Mouse (Mus musculus): ENCODE data around the gene Rab37. TPM values are rescaled to one million over a fixed set of nuclear protein-coding genes. Genes with fewer than 3 reads are reported as not detected.

Gene Rab37
- polyA plus RNA-seq, 1 experiment from 2014 or later: 1.7 TPM

- TF ChIP-seq CTCF (IDR thresholded peaks at IDR 0.05; ENCODE audit: low read depth) (peak; percentile 96), EP300 (optimal IDR thresholded peaks at IDR 0.05) (no peak)
- ATAC-seq (ENCODE audit: low FRiP score, low TSS enrichment) (no peak), DNase-seq (ENCODE audit: low spot score) (peak; percentile 89)
- Histone ChIP-seq H3K27me3 (ENCODE audit: control insufficient read depth, insufficient read depth, low read length) (no peaks in the 10 kb centered on the region), H3K9me3 (ENCODE audit: control insufficient read depth, low read length) (no peaks in the 10 kb centered on the region), H3K4me2 (replicated peaks; ENCODE audit: low read depth) (no peak overlapping the region), H3K4me1 (replicated peaks; ENCODE audit: control insufficient read depth, insufficient read depth) (peaks cover 2% of the 10 kb centered on the region; the same call in 1 of the 2 replicates), H3K4me3 (ENCODE audit: low read depth, low read length) (no peak overlapping the region), H3K27ac (replicated peaks) (no peak overlapping the region), H3K36me3 (ENCODE audit: control insufficient read depth, insufficient read depth, low read length) (no peaks in the 10 kb centered on the region), H3K9ac (ENCODE audit: low read length) (no peak overlapping the region)
- 18% methylated on average over 12 of the region's 12 CpGs for WGBS
Observed at GRCm38 (mm10) chr11:115181913-115182638, 90.8 kb downstream of the Rab37 start.

DNA sequence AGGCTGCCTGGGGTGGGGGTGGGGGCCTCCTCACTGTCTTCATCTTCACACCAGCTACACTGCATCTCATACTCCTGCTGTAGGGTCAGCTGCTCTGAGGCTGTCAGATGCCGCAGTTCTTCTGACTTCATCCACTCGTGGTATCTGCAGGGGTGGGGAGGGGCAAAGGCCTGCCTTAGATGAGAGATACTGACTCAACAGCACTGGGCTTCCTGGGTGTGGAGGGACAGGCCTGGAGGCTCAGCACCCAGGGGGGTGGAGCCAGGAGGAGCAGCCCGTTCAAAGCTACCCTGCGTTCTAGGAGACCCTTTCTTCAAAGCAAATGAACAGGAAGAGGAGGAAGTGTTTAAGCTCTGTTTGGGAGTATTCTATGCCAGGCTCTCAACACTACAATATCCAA is 93.7 kb downstream of the Rab37 start:
- DNase-seq (ENCODE audit: low spot score) (no peak), ATAC-seq (ENCODE audit: low FRiP score, low TSS enrichment) (no peak)
- Histone ChIP-seq H3K4me3 (ENCODE audit: low read depth, low read length) (no peak overlapping the region), H3K4me1 (replicated peaks; ENCODE audit: control insufficient read depth, insufficient read depth) (peaks cover 3% of the 10 kb centered on the region; the same call in 1 of the 2 replicates), H3K27me3 (ENCODE audit: control insufficient read depth, insufficient read depth, low read length) (no peaks in the 10 kb centered on the region), H3K36me3 (ENCODE audit: control insufficient read depth, insufficient read depth, low read length) (no peaks in the 10 kb centered on the region), H3K4me2 (replicated peaks; ENCODE audit: low read depth) (no peak overlapping the region), H3K9ac (ENCODE audit: low read length) (no peak overlapping the region), H3K9me3 (ENCODE audit: control insufficient read depth, low read length) (no peaks in the 10 kb centered on the region), H3K27ac (replicated peaks) (no peak overlapping the region)
- WGBS: 33% methylated on average over 4 of the region's 4 CpGs
- TF ChIP-seq EP300 (optimal IDR thresholded peaks at IDR 0.05) (no peak), CTCF (IDR thresholded peaks at IDR 0.05; ENCODE audit: low read depth) (no peak)

- Histone ChIP-seq H3K4me1 (replicated peaks; ENCODE audit: control insufficient read depth, insufficient read depth) (peaks cover 3% of the 10 kb centered on the region; the same call in 1 of the 2 replicates), H3K27me3 (ENCODE audit: control insufficient read depth, insufficient read depth, low read length) (no peaks in the 10 kb centered on the region), H3K27ac (replicated peaks) (peak within 1 kb of the TSS; percentile 86), H3K9me3 (ENCODE audit: control insufficient read depth, low read length) (no peaks in the 10 kb centered on the region), H3K36me3 (ENCODE audit: control insufficient read depth, insufficient read depth, low read length) (no peaks in the 10 kb centered on the region), H3K9ac (ENCODE audit: low read length) (peak within 1 kb of the TSS; percentile 75), H3K4me3 (ENCODE audit: low read depth, low read length) (peak within 1 kb of the TSS; percentile 65), H3K4me2 (replicated peaks; ENCODE audit: low read depth) (peak within 1 kb of the TSS; percentile 93)
- under 1% methylated on average over 39 of the region's 39 CpGs for WGBS
- ATAC-seq (ENCODE audit: low FRiP score, low TSS enrichment): peak; percentile 90
- DNase-seq (ENCODE audit: low spot score): peak; percentile 99
- TF ChIP-seq CTCF (IDR thresholded peaks at IDR 0.05; ENCODE audit: low read depth) (peak; percentile 58), EP300 (optimal IDR thresholded peaks at IDR 0.05) (no peak)
Observed at GRCm38 (mm10) chr11:115187224-115187639, 96.0 kb downstream of the Rab37 start, which contains the start of gene Tmem104. Gene Tmem104, plus strand, starts transcription at chr11:115187487.

GRCm38 (mm10) chr11:115187693-115188092 is 96.5 kb downstream of the Rab37 start, which contains the start of gene Nat9:
Gene Nat9, minus strand, starts transcription at chr11:115187859.
- Histone ChIP-seq H3K36me3 (ENCODE audit: control insufficient read depth, insufficient read depth, low read length) (no peaks in the 10 kb centered on the region), H3K9ac (ENCODE audit: low read length) (peak within 1 kb of the TSS; percentile 75), H3K9me3 (ENCODE audit: control insufficient read depth, low read length) (no peaks in the 10 kb centered on the region), H3K4me1 (replicated peaks; ENCODE audit: control insufficient read depth, insufficient read depth) (peaks cover 3% of the 10 kb centered on the region; the same call in 1 of the 2 replicates), H3K27me3 (ENCODE audit: control insufficient read depth, insufficient read depth, low read length) (no peaks in the 10 kb centered on the region), H3K4me2 (replicated peaks; ENCODE audit: low read depth) (peak within 1 kb of the TSS; percentile 93), H3K27ac (replicated peaks) (peak within 1 kb of the TSS; percentile 86), H3K4me3 (ENCODE audit: low read depth, low read length) (peak within 1 kb of the TSS; percentile 65)
- TF ChIP-seq CTCF (IDR thresholded peaks at IDR 0.05; ENCODE audit: low read depth) (no peak), EP300 (optimal IDR thresholded peaks at IDR 0.05) (no peak)
- ATAC-seq (ENCODE audit: low FRiP score, low TSS enrichment) (no peak; the same call in 1 of the 2 replicates), DNase-seq (ENCODE audit: low spot score) (no peak)
- 9% methylated on average over 12 of the region's 12 CpGs for WGBS

DNA sequence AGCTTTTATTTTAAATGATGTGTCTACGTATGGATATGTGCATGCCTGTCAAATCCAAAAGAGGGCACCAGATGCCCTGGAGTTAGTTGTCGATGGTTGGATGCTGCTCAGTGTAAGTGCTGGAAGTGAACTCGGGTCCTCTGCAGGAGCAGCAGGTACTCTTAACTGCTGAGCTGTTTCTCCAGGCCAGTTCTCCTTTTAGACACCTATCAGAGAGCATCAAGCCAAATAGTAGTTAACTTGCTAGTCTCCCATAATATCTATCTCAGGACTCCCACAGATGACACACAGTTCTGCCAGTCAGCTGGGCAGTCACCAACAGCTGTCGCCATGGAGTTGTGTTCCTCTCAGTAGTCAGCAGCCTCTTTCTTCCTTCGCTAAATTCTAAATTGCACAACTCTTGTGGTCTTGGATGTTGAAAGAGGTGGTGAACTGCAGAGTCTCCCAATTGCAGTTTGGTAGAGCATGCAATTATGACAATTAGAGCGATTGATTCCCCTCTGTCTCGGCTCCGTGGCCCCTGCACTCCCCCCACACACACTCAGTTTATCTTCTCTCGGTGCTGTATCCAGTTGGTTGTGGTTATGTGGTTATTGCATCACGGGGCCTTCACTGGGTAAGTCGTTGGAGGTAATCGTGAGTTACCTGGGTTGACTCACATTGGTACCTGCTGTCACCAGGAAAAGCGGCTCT is 97.5 kb downstream of the Rab37 start:
- Histone ChIP-seq H3K27ac (replicated peaks) (no peak overlapping the region), H3K4me1 (replicated peaks; ENCODE audit: control insufficient read depth, insufficient read depth) (peaks cover 3% of the 10 kb centered on the region; the same call in 1 of the 2 replicates), H3K4me2 (replicated peaks; ENCODE audit: low read depth) (no peak overlapping the region; the same call in 1 of the 2 replicates), H3K36me3 (ENCODE audit: control insufficient read depth, insufficient read depth, low read length) (no peaks in the 10 kb centered on the region), H3K9me3 (ENCODE audit: control insufficient read depth, low read length) (no peaks in the 10 kb centered on the region), H3K9ac (ENCODE audit: low read length) (no peak overlapping the region), H3K27me3 (ENCODE audit: control insufficient read depth, insufficient read depth, low read length) (no peaks in the 10 kb centered on the region), H3K4me3 (ENCODE audit: low read depth, low read length) (no peak overlapping the region)
- ATAC-seq (ENCODE audit: low FRiP score, low TSS enrichment) (no peak), DNase-seq (ENCODE audit: low spot score) (no peak)
- 79% methylated on average over 13 of the region's 13 CpGs for WGBS
- TF ChIP-seq CTCF (IDR thresholded peaks at IDR 0.05; ENCODE audit: low read depth): peak; percentile 22
- TF ChIP-seq EP300 (optimal IDR thresholded peaks at IDR 0.05): no peak
